9 mouse cellular contexts compared by ENCODE assay signal in the genomic region with DNA sequence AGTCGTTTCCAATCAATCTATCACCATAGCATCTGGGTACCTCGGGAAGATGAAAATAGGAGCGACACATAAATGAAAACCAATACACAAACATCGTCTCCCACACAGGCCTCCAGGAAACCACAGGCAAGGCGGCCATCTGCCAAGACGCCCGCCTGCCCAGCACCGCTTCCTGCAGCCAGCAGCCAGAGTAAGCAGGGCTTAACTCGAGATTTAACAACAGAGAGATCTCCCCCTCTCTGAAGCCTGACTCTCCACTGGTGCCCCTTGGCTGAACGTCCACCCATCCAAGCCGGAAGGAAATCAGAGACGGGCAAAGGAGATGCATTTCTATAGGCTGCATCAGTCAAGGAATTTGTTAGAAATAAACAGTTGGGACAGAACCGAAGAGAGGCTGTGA. TPM values are rescaled to one million over a fixed set of nuclear protein-coding genes. Genes with fewer than 3 reads are reported as not detected.
DNase-seq lines count a peak whose midpoint lies in the region; ATAC-seq lines count a peak whose summit lies in the region.
"Had no signal": no experiment of that assay in that cellular context is flagged by ENCODE, and none has a peak within 500 bp of the region (broad histone marks: within the 10 kb centered on the region; RNA-seq: fewer than 3 reads in every experiment).

No protein-coding gene starts in this region.

- H3K27me3 ChIP-seq in heart, embryonic 12.5 days (replicated peaks): no peaks in the 10 kb centered on the region
- no peaks in the 10 kb centered on the region for H3K27me3 ChIP-seq in embryonic facial prominence, embryonic 15.5 days
- H3K27me3 ChIP-seq in liver, embryonic 13.5 days: no peaks in the 10 kb centered on the region
- H3K27me3 ChIP-seq: Patski had no signal

- peaks cover 31% of the 10 kb centered on the region for H3K4me1 ChIP-seq in heart, embryonic 12.5 days (replicated peaks)
- peaks cover 26% of the 10 kb centered on the region for H3K4me1 ChIP-seq in embryonic facial prominence, embryonic 15.5 days
- H3K4me1 ChIP-seq in liver, embryonic 13.5 days (replicated peaks): peaks cover 34% of the 10 kb centered on the region

- ATAC-seq in heart, embryonic 12.5 days (ENCODE audit: insufficient number of reproducible peaks, low FRiP score): peak; percentile 37; the same call in 1 of the 2 replicates
- peak; percentile 73 for ATAC-seq in embryonic facial prominence, embryonic 15.5 days (ENCODE audit: insufficient number of reproducible peaks, low FRiP score, low TSS enrichment, low read depth)
- no peak for ATAC-seq in liver, embryonic 13.5 days (ENCODE audit: low read depth)

- no peak overlapping the region for H3K4me3 ChIP-seq in heart, embryonic 12.5 days
- no peak overlapping the region for H3K4me3 ChIP-seq in embryonic facial prominence, embryonic 15.5 days (replicated peaks)
- no peak overlapping the region for H3K4me3 ChIP-seq in liver, embryonic 13.5 days (replicated peaks)

- H3K36me3 ChIP-seq in heart, embryonic 12.5 days: peaks cover 7% of the 10 kb centered on the region; the same call in 1 of the 2 replicates
- no peaks in the 10 kb centered on the region for H3K36me3 ChIP-seq in embryonic facial prominence, embryonic 15.5 days
- H3K36me3 ChIP-seq in liver, embryonic 13.5 days: peaks cover 4% of the 10 kb centered on the region; the same call in 1 of the 2 replicates

- H3K9ac ChIP-seq in heart, embryonic 12.5 days: no peak overlapping the region
- H3K9ac ChIP-seq in embryonic facial prominence, embryonic 15.5 days: no peak overlapping the region
- H3K9ac ChIP-seq in liver, embryonic 13.5 days: no peak overlapping the region

- peak overlapping the region; percentile 45 for H3K27ac ChIP-seq in heart, embryonic 12.5 days (ENCODE audit: poor library complexity, severe bottlenecking)
- peak overlapping the region; percentile 68 for H3K27ac ChIP-seq in embryonic facial prominence, embryonic 15.5 days (replicated peaks)
- peak overlapping the region; percentile 23; the same call in 1 of the 2 replicates for H3K27ac ChIP-seq in liver, embryonic 13.5 days

- 0 out of 2 replicates have a peak overlapping the region, but pooled peaks have one; percentile 7 for H3K4me2 ChIP-seq in heart, embryonic 12.5 days
- peak overlapping the region; percentile 24 for H3K4me2 ChIP-seq in embryonic facial prominence, embryonic 15.5 days (replicated peaks)
- H3K4me2 ChIP-seq in liver, embryonic 13.5 days: no peak overlapping the region

- DNase-seq in heart, postnatal 25 days (ENCODE audit: low spot score): no peak
- peak; percentile 45 for DNase-seq in CD4-positive helper T cell, adult 2 months (ENCODE audit: low read depth, low spot score)
- no peak for DNase-seq in liver, embryonic 13.5 days
- peak; percentile 44 for DNase-seq in telencephalon, adult 2 months (ENCODE audit: low read depth, low spot score)
- no peak for DNase-seq in layer of hippocampus, adult 8-10 months (ENCODE audit: low spot score in 2 of 2)
- DNase-seq in adrenal gland, adult (ENCODE audit: inconsistent age in 2 of 2, low spot score in 1 of 2): no peak

- intact Hi-C loops in heart, postnatal 25 days (cut with DNase I): no loop called here

- H3K9me3 ChIP-seq in heart, embryonic 12.5 days (replicated peaks): peaks cover 8% of the 10 kb centered on the region
- H3K9me3 ChIP-seq in embryonic facial prominence, embryonic 15.5 days (replicated peaks): no peaks in the 10 kb centered on the region
- H3K9me3 ChIP-seq in liver, embryonic 13.5 days (replicated peaks): peaks cover 4% of the 10 kb centered on the region; the same call in 1 of the 2 replicates

- WGBS in heart, embryonic 12.5 days: 44% methylated on average over 13 of the region's 13 CpGs
- WGBS in embryonic facial prominence, embryonic 15.5 days: 23% methylated on average over 13 of the region's 13 CpGs
- WGBS in liver, embryonic 13.5 days (ENCODE audit: insufficient replicate concordance): 10% methylated on average over 13 of the region's 13 CpGs

RNA-seq across cellular contexts. Expression of a gene that starts 21.1 kb away (rescaled TPM):
- polyA plus RNA-seq in heart, embryonic 12.5 days (2016; fragmentation: Nextera tagmentation; extraction: Ambion mirVana): 11.6 and 12.2 TPM in 2 replicates
- total RNA-seq in heart, postnatal 25 days (2021): 10 to 100 TPM; 21.0 to 25.0 TPM
- polyA plus RNA-seq in embryonic facial prominence, embryonic 15.5 days (2015; fragmentation: Nextera tagmentation; extraction: Ambion mirVana): 5.0 and 5.6 TPM in 2 replicates
- 1.2 and 1.3 TPM in 2 replicates for polyA plus RNA-seq in liver, embryonic 13.5 days (2015; fragmentation: Nextera tagmentation; extraction: Ambion mirVana)
- total RNA-seq in layer of hippocampus, adult 8-10 months (2022): 10 to 100 TPM; 24.6 to 31.4 (median 28.1) TPM

Comparison
In these comparisons a context has a peak if more than half of its experiments do, and no peak if none do; other contexts are left out.
1. DNase-seq: peak in CD4-positive helper T cell, adult 2 months (single experiment) and telencephalon, adult 2 months (single experiment); none in heart, postnatal 25 days (single experiment), liver, embryonic 13.5 days (single experiment), layer of hippocampus, adult 8-10 months (0 of 2) and adrenal gland, adult (0 of 2).
2. Peak in every context shown above with its lines, with median percentiles within 50 percentile points of each other: H3K27ac ChIP-seq.